Mouse (Mus musculus) C2C12 (cell line): ENCODE measurements around the gene Tceal1. TPM values are rescaled to one million over a fixed set of nuclear protein-coding genes. Genes with fewer than 3 reads are reported as not detected.

Source experiments
- H3K27me3 ChIP-seq: one replicate; pipeline ENCODE4 v1.6.1; 2011; ENCODE audit not compliant: control insufficient read depth, insufficient read depth, insufficient read length
- H3K36me3 ChIP-seq: one replicate; pipeline ENCODE4 v1.6.1; 2011; ENCODE audit not compliant: control insufficient read depth, insufficient read depth
- H3K4me3 ChIP-seq: one replicate; pipeline ENCODE4 v1.5.1; 2011; ENCODE audit warnings: mild to moderate bottlenecking, control low read depth; ENCODE audit not compliant: poor library complexity, insufficient read depth, severe bottlenecking
- H3K79me2 ChIP-seq: one replicate; pipeline ENCODE4 v1.6.1; 2011; ENCODE audit not compliant: control insufficient read depth, insufficient read depth
- H3K79me3 ChIP-seq: one replicate; pipeline ENCODE4 v1.6.1; 2011; ENCODE audit warnings: low read depth, control low read depth
- H3ac ChIP-seq: one replicate; pipeline ENCODE3; 2011; ENCODE audit warnings: low read depth; ENCODE audit not compliant: control insufficient read depth, insufficient read length
- CEBPB ChIP-seq: IDR thresholded peaks from one replicate; pipeline ENCODE4 v1.6.1; 2011; ENCODE audit warnings: low read depth, mild to moderate bottlenecking, control low read depth, moderate library complexity
- CTCF ChIP-seq: IDR thresholded peaks from one replicate; pipeline ENCODE4 v1.5.1; 2011; ENCODE audit not compliant: control insufficient read depth, insufficient read depth, insufficient read length
- FOSL1 ChIP-seq: IDR thresholded peaks from one replicate; pipeline ENCODE4 v1.8.0; 2011; ENCODE audit warnings: mild to moderate bottlenecking, low read length; ENCODE audit not compliant: poor library complexity, insufficient read depth, severe bottlenecking
- MAX ChIP-seq: IDR thresholded peaks from one replicate; pipeline ENCODE4 v1.6.1; 2011; ENCODE audit warnings: mild to moderate bottlenecking, control low read depth
- MYOD1 ChIP-seq: IDR thresholded peaks from one replicate; pipeline ENCODE4 v1.6.1; 2011; ENCODE audit warnings: low read depth; ENCODE audit not compliant: control insufficient read depth, insufficient read length
- MYOG ChIP-seq: IDR thresholded peaks from one replicate; pipeline ENCODE4 v1.6.1; 2011; ENCODE audit not compliant: control insufficient read depth, insufficient read length; ENCODE audit errors: extremely low read depth
- USF1 ChIP-seq: IDR thresholded peaks from one replicate; pipeline ENCODE4 v1.6.1; 2011; ENCODE audit warnings: low read depth, mild to moderate bottlenecking, control low read depth, moderate library complexity
- polyA plus RNA-seq: library from polyadenylated mRNA; unstranded; fragments of >200 nt; fragmentation: generic; extraction: Trizol; gene quantifications from one replicate; pipeline ENCODE4 v1.2.1, GENCODE M21; 2012; ENCODE audit warnings: missing spikeins

The Tceal1 gene
- polyA plus RNA-seq, 1 experiment = 0.42 TPM

GRCm38 (mm10) chrX:136740087-136740790, 32.5 kb downstream of the Tceal1 start:
- Histone ChIP-seq H3ac (peak overlapping the region; percentile 53), H3K79me3 (peaks cover 50% of the 10 kb centered on the region), H3K36me3 (peaks cover 44% of the 10 kb centered on the region), H3K4me3 (peak overlapping the region; percentile 56), H3K27me3 (no peaks in the 10 kb centered on the region), H3K79me2 (peaks cover 59% of the 10 kb centered on the region)
- TF ChIP-seq MYOD1 = no peak
- no peak for TF ChIP-seq USF1
- TF ChIP-seq CEBPB = no peak
- no peak for TF ChIP-seq FOSL1
- TF ChIP-seq MAX = no peak
- no peak for TF ChIP-seq MYOG
- TF ChIP-seq CTCF = no peak

GRCm38 (mm10) chrX:136740791-136741650, 33.2 kb downstream of the Tceal1 start:
- peak; percentile 62 for TF ChIP-seq USF1
- TF ChIP-seq MAX = no peak
- no peak for TF ChIP-seq MYOD1
- TF ChIP-seq FOSL1 = no peak
- no peak for TF ChIP-seq CTCF
- no peak for TF ChIP-seq MYOG
- TF ChIP-seq CEBPB = no peak
- H3ac ChIP-seq = peak overlapping the region; percentile 85
- H3K79me2 ChIP-seq = peaks cover 51% of the 10 kb centered on the region

DNA sequence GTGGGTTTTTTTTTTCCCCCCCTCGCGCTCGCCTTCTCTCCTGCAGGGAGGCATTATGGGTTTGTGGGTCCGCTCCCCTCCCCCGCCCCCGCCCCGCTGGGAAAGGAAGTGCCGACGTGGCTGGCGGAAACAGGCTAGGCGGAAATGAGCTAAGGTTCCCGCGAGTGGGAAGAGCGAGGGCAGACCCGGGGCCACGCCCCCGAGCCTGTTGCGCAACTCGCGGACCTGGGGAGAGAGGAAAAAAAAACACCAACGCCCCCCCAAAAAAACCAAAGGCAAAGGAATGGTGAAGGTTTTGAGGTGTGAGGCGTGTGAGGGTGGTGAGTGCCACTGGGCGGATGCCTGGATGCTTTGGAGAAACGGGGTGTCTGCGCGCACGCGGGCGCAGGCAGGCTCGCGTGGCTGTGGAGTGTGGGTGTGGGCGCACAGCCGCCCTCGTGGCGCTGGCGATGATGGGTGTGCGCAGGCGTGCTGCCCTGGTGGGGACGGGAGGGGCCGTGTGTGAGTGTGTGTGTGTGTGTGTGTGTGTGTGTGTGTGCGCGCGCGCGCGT, 33.9 kb downstream of the Tceal1 start:
- Histone ChIP-seq H3K79me2 (peaks cover 44% of the 10 kb centered on the region), H3K79me3 (peaks cover 39% of the 10 kb centered on the region), H3K36me3 (peaks cover 29% of the 10 kb centered on the region), H3K27me3 (no peaks in the 10 kb centered on the region), H3K4me3 (peak overlapping the region; percentile 29), H3ac (peak overlapping the region; percentile 75)
- TF ChIP-seq MYOG = no peak
- TF ChIP-seq CTCF = no peak
- no peak for TF ChIP-seq FOSL1
- TF ChIP-seq CEBPB = peak; percentile 98
- no peak for TF ChIP-seq USF1
- peak; percentile 64 for TF ChIP-seq MAX

More at GRCm38 (mm10) chrX:136740791-136741650, 33.2 kb downstream of the Tceal1 start:
- H3K27me3 ChIP-seq = no peaks in the 10 kb centered on the region
- H3K4me3 ChIP-seq = peak overlapping the region; percentile 56
- H3K79me3 ChIP-seq = peaks cover 46% of the 10 kb centered on the region
- H3K36me3 ChIP-seq = peaks cover 36% of the 10 kb centered on the region

DNA sequence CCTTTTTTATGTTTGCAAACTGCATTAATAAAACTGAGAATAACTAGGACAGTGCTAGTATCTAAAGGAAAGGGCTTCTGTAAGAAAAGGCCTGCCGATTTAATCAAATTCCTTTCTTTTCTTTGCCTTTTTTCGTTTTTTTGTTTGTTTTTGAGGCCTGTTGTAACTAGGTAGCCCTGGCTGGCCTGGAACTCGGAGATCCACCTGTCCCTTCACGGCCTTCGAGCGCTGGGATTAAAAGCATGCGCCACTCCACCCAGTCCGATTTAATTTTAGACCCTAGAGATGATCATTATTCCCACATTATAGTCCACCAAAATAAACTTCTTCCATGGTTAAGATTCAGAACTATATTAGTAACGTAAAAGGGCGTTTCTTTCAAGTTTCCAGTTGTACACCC, 34.5 kb downstream of the Tceal1 start:
- peaks cover 25% of the 10 kb centered on the region for H3K36me3 ChIP-seq
- TF ChIP-seq MYOG = no peak
- no peak for TF ChIP-seq USF1
- TF ChIP-seq FOSL1 = no peak
- TF ChIP-seq CEBPB = no peak
- TF ChIP-seq MYOD1 = no peak
- TF ChIP-seq CTCF = no peak
- TF ChIP-seq MAX = no peak
- peaks cover 35% of the 10 kb centered on the region for H3K79me3 ChIP-seq
- peaks cover 39% of the 10 kb centered on the region for H3K79me2 ChIP-seq
- peak overlapping the region; percentile 29 for H3K4me3 ChIP-seq
- peak overlapping the region; percentile 59 for H3ac ChIP-seq
- H3K27me3 ChIP-seq = no peaks in the 10 kb centered on the region

GRCm38 (mm10) chrX:136742661-136743103, 34.9 kb downstream of the Tceal1 start:
- Histone ChIP-seq H3K27me3 (no peaks in the 10 kb centered on the region), H3K79me3 (peaks cover 31% of the 10 kb centered on the region), H3K4me3 (peak overlapping the region; percentile 29), H3ac (peak overlapping the region; percentile 6), H3K36me3 (peaks cover 21% of the 10 kb centered on the region), H3K79me2 (peaks cover 34% of the 10 kb centered on the region)
- no peak for TF ChIP-seq USF1
- peak; percentile 0 for TF ChIP-seq CTCF
